Mouse (Mus musculus) ES-E14 (cell line): ENCODE measurements at regions not wholly inside any gene's neighbourhood (a gene's known extent, or its start where the extent isn't known, plus 50 kb on each side); places are given as distances from the start of the nearest gene placed in this dataset.

Experiments
- DNase-seq: peaks from one replicate; pipeline ENCODE4 v3.0.0-alpha.2; 2013; ENCODE audit warnings: low read depth, low spot score
- H3K27ac ChIP-seq: 2 replicates; pipeline ENCODE4 v1.5.1; 2012; ENCODE audit warnings: low read depth, mild to moderate bottlenecking, low read length, moderate library complexity, mixed read lengths; ENCODE audit not compliant: poor library complexity, insufficient read depth, severe bottlenecking
- H3K36me3 ChIP-seq: 2 replicates; pipeline ENCODE4 v1.6.1; 2012; ENCODE audit warnings: mild to moderate bottlenecking, low read length, moderate library complexity, mixed read lengths; ENCODE audit not compliant: control insufficient read depth, poor library complexity, insufficient read depth, severe bottlenecking
- H3K4me1 ChIP-seq, 2 experiments: fragments of 150-350 bp in 1 of 2; sonication (generic) in 1 of 2; 2 replicates each; pipeline ENCODE4 v1.6.1; 2012; ENCODE audit warnings: low read length in 2 of 2, mild to moderate bottlenecking in 1 of 2, mixed read lengths in 1 of 2; ENCODE audit not compliant: control insufficient read depth in 2 of 2, insufficient read depth in 2 of 2, poor library complexity in 1 of 2
- H3K4me3 ChIP-seq, 2 experiments: fragments of 150-350 bp in 1 of 2; sonication (generic) in 1 of 2; 2 replicates each; pipeline ENCODE4 v1.5.1; 2012; ENCODE audit warnings: low read length in 2 of 2, low read depth in 1 of 2, mild to moderate bottlenecking in 1 of 2, mixed read lengths in 1 of 2; ENCODE audit not compliant: insufficient read depth in 1 of 2, poor library complexity in 1 of 2, severe bottlenecking in 1 of 2
- H3K9ac ChIP-seq: 2 replicates; pipeline ENCODE4 v1.6.1; 2012; ENCODE audit warnings: low read depth, mild to moderate bottlenecking, low read length, mixed read lengths; ENCODE audit not compliant: poor library complexity, insufficient read depth, severe bottlenecking
- H3K9me3 ChIP-seq: fragments of 150-350 bp; sonication (generic); 2 replicates; pipeline ENCODE4 v1.6.1; 2012; ENCODE audit warnings: low read depth, mild to moderate bottlenecking, low read length; ENCODE audit not compliant: control insufficient read depth, insufficient read depth
- CHD2 ChIP-seq: IDR thresholded peaks from 2 replicates; pipeline ENCODE4 v1.6.1; 2014; ENCODE audit warnings: mild to moderate bottlenecking, low read depth, low read length, inconsistent platforms
- HCFC1 ChIP-seq: IDR thresholded peaks from 2 replicates; pipeline ENCODE4 v1.6.1; 2012; ENCODE audit warnings: low read length, inconsistent platforms, borderline replicate concordance; ENCODE audit not compliant: insufficient read depth
- MAFK ChIP-seq: IDR thresholded peaks from 2 replicates; pipeline ENCODE4 v1.6.1; 2014; ENCODE audit warnings: mild to moderate bottlenecking, low read depth, low read length, inconsistent platforms; ENCODE audit not compliant: insufficient read depth
- ZC3H11A ChIP-seq: IDR thresholded peaks from 2 replicates; pipeline ENCODE4 v1.6.1; 2012; ENCODE audit warnings: low read depth, mild to moderate bottlenecking, inconsistent platforms, low read length, borderline replicate concordance
- ZNF384 ChIP-seq: IDR thresholded peaks from 2 replicates; pipeline ENCODE4 v1.6.1; 2012; ENCODE audit warnings: low read depth, low read length, inconsistent platforms
- in situ Hi-C, 2 experiments: fragments of 600-800 bp; cut with MboI; formaldehyde crosslinking; loops; one replicate each; pipeline ENCODE4 v1.15.1; 2025; ENCODE audit warnings: low sequenced_read_pairs in 2 of 2, inconsistent platforms in 1 of 2; ENCODE audit not compliant: unreplicated experiment in 2 of 2

- H3K27ac ChIP-seq = no peak overlapping the region
- H3K36me3 ChIP-seq = no peaks in the 10 kb centered on the region
- DNase-seq = no peak
- H3K4me3 ChIP-seq = no peak overlapping the region
- TF ChIP-seq HCFC1 (no peak), CHD2 (no peak), ZNF384 (no peak), ZC3H11A (no peak), MAFK (no peak)
- H3K9ac ChIP-seq = no peak overlapping the region
- H3K4me1 ChIP-seq = no peaks in the 10 kb centered on the region
- no peaks in the 10 kb centered on the region for H3K9me3 ChIP-seq
- in situ Hi-C loops = no loop called here
These were observed 84.8 kb upstream of the Trabd2b start for GRCm38 (mm10) chr4:114321516-114322339.

- Histone ChIP-seq H3K4me3 (no peak overlapping the region), H3K9me3 (no peaks in the 10 kb centered on the region), H3K4me1 (no peaks in the 10 kb centered on the region), H3K36me3 (no peaks in the 10 kb centered on the region), H3K9ac (no peak overlapping the region), H3K27ac (no peak overlapping the region)
- no peak for TF ChIP-seq ZC3H11A
- no peak for TF ChIP-seq CHD2
- no peak for TF ChIP-seq HCFC1
- TF ChIP-seq ZNF384 = no peak
- no peak for TF ChIP-seq MAFK
- in situ Hi-C loops = no loop called here
- no peak for DNase-seq
These were observed 76.5 kb upstream of the Trabd2b start for GRCm38 (mm10) chr4:114329978-114330377.

GRCm38 (mm10) chr4:114331161-114331560 lies 75.4 kb upstream of the Trabd2b start:
- TF ChIP-seq ZC3H11A (no peak), CHD2 (no peak), ZNF384 (no peak), HCFC1 (no peak), MAFK (no peak)
- no peak overlapping the region for H3K4me3 ChIP-seq
- no peaks in the 10 kb centered on the region for H3K36me3 ChIP-seq
- in situ Hi-C loops = no loop called here
- H3K9me3 ChIP-seq = no peaks in the 10 kb centered on the region
- no peak overlapping the region for H3K9ac ChIP-seq
- H3K4me1 ChIP-seq = no peaks in the 10 kb centered on the region
- H3K27ac ChIP-seq = no peak overlapping the region
- no peak for DNase-seq

- no peaks in the 10 kb centered on the region for H3K4me1 ChIP-seq
- H3K9ac ChIP-seq = no peak overlapping the region
- H3K36me3 ChIP-seq = no peaks in the 10 kb centered on the region
- no peaks in the 10 kb centered on the region for H3K9me3 ChIP-seq
- no peak for TF ChIP-seq ZNF384
- TF ChIP-seq MAFK = no peak
- TF ChIP-seq CHD2 = no peak
- no peak for TF ChIP-seq ZC3H11A
- no peak for TF ChIP-seq HCFC1
- no peak overlapping the region for H3K4me3 ChIP-seq
- no peak for DNase-seq
- H3K27ac ChIP-seq = no peak overlapping the region
- in situ Hi-C loops = no loop called here
These were observed 71.7 kb upstream of the Trabd2b start for GRCm38 (mm10) chr4:114334850-114335249.
